Mouse (Mus musculus) embryonic fibroblast, embryonic 13.5 days (primary cell): Measurements from ENCODE around the gene Ago3.

ENCODE experiments used
- CTCF ChIP-seq: IDR thresholded peaks from 2 replicates; pipeline ENCODE4 v1.5.1; 2011; ENCODE audit warnings: mild to moderate bottlenecking, control low read depth, low read length, moderate library complexity, borderline replicate concordance; ENCODE audit not compliant: insufficient read depth
- POLR2A ChIP-seq: IDR thresholded peaks from 2 replicates; pipeline ENCODE4 v1.6.1; 2011; ENCODE audit warnings: low read depth, mild to moderate bottlenecking, control low read depth, low read length, moderate library complexity

GRCm38 (mm10) chr4:126450268-126450667 lies 20.9 kb upstream of the Ago3 start:
- no peak for TF ChIP-seq CTCF
- no peak for TF ChIP-seq POLR2A
